11 mouse cellular contexts compared by ENCODE assay signal in the genomic region with DNA sequence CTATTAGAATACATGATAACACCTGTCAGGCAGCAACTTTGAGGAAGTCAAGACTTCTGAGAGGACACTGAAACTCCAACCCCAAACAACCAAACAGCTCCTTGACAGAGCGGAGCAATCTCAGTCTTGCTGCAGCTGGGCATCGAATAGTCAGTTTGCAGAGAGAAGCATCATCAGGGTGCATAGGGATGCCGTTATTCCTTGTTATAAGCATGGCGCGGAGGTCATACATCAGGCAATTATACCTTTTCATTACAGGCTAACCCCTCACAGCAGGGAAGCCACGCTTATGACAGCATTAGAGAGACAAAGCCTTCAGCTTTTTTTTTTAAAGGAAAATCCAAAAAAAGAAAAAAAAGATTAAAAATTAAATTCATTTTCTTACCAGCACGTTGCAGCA.
DNase-seq lines count a peak whose midpoint lies in the region; ATAC-seq and TF ChIP-seq lines count a peak whose summit lies in the region.
"Had no signal": no experiment of that assay in that cellular context is flagged by ENCODE, and none has a peak within 500 bp of the region (broad histone marks: within the 10 kb centered on the region; RNA-seq: fewer than 3 reads in every experiment).

No protein-coding gene starts in this region.

- peak overlapping the region; percentile 15; the same call in 1 of the 2 replicates for H3K4me3 ChIP-seq in heart, postnatal 0 days (ENCODE audit: low read depth, low read length)
- peak overlapping the region; percentile 10; the same call in 1 of the 2 replicates for H3K4me3 ChIP-seq in embryonic facial prominence, embryonic 15.5 days (replicated peaks)
- no peak overlapping the region for H3K4me3 ChIP-seq in limb, embryonic 15.5 days

- intact Hi-C loops in heart, postnatal 25 days (cut with DNase I): no loop called here

- no peaks in the 10 kb centered on the region for H3K4me1 ChIP-seq in heart, postnatal 0 days (ENCODE audit: control insufficient read depth, insufficient read depth)
- no peaks in the 10 kb centered on the region for H3K4me1 ChIP-seq in embryonic facial prominence, embryonic 15.5 days
- H3K4me1 ChIP-seq in limb, embryonic 15.5 days: no peaks in the 10 kb centered on the region

- no peaks in the 10 kb centered on the region for H3K9me3 ChIP-seq in heart, postnatal 0 days (replicated peaks; ENCODE audit: control insufficient read depth, low read length)
- H3K9me3 ChIP-seq in embryonic facial prominence, embryonic 15.5 days (replicated peaks): no peaks in the 10 kb centered on the region
- no peaks in the 10 kb centered on the region for H3K9me3 ChIP-seq in limb, embryonic 15.5 days
- H3K9me3 ChIP-seq: G1E had no signal

- no peak for TF ChIP-seq CTCF in heart, postnatal 0 days (IDR thresholded peaks at IDR 0.05; ENCODE audit: low read depth)
- TF ChIP-seq CTCF in brain, embryonic 14.5 days (IDR thresholded peaks at IDR 0.05; ENCODE audit: borderline replicate concordance, extremely low read depth, insufficient read depth, insufficient read length): no peak

- DNase-seq in heart, postnatal 0 days (ENCODE audit: low spot score): no peak
- DNase-seq in heart, postnatal 25 days (ENCODE audit: low spot score): no peak
- peak; percentile 74 for DNase-seq in brain, embryonic 14.5 days (ENCODE audit: low read depth)
- DNase-seq in gastrocnemius, postnatal 25 days: no peak
- no peak for DNase-seq in right cerebral cortex, adult 2 months (ENCODE audit: low spot score in 2 of 2)
- DNase-seq: thymus, postnatal 25 days had no signal

- H3K36me3 ChIP-seq in heart, postnatal 0 days (replicated peaks; ENCODE audit: control insufficient read depth, insufficient read depth, low read length): no peaks in the 10 kb centered on the region
- no peaks in the 10 kb centered on the region for H3K36me3 ChIP-seq in embryonic facial prominence, embryonic 15.5 days
- no peaks in the 10 kb centered on the region for H3K36me3 ChIP-seq in limb, embryonic 15.5 days
- H3K36me3 ChIP-seq: G1E had no signal

- no peak overlapping the region for H3K9ac ChIP-seq in heart, postnatal 0 days (replicated peaks; ENCODE audit: low read depth, low read length)
- H3K9ac ChIP-seq in embryonic facial prominence, embryonic 15.5 days: no peak overlapping the region
- H3K9ac ChIP-seq in limb, embryonic 15.5 days: no peak overlapping the region

- no peaks in the 10 kb centered on the region for H3K27me3 ChIP-seq in heart, postnatal 0 days (ENCODE audit: control insufficient read depth, insufficient read depth, low read length)
- H3K27me3 ChIP-seq in embryonic facial prominence, embryonic 15.5 days: no peaks in the 10 kb centered on the region
- H3K27me3 ChIP-seq in limb, embryonic 15.5 days: no peaks in the 10 kb centered on the region

- ATAC-seq in heart, postnatal 0 days (ENCODE audit: insufficient read depth, low read depth): no peak
- no peak for ATAC-seq in embryonic facial prominence, embryonic 15.5 days (ENCODE audit: insufficient number of reproducible peaks, low FRiP score, low TSS enrichment, low read depth)
- no peak for ATAC-seq in limb, embryonic 15.5 days (ENCODE audit: insufficient number of reproducible peaks, low FRiP score, low TSS enrichment, low read depth)
- no peak for ATAC-seq in CD4-positive, CD25-positive, alpha-beta regulatory T cell, adult 4 months
- ATAC-seq: lung, postnatal 0 days had no signal

- 67% methylated on average over 7 of the region's 7 CpGs for WGBS in heart, postnatal 0 days
- 51% methylated on average over 7 of the region's 7 CpGs for WGBS in embryonic facial prominence, embryonic 15.5 days
- 49% methylated on average over 7 of the region's 7 CpGs for WGBS in limb, embryonic 15.5 days

- peak overlapping the region; percentile 30; the same call in 1 of the 2 replicates for H3K4me2 ChIP-seq in heart, postnatal 0 days (ENCODE audit: low read depth, low read length)
- peak overlapping the region; percentile 39 for H3K4me2 ChIP-seq in embryonic facial prominence, embryonic 15.5 days (replicated peaks)
- peak overlapping the region; percentile 27; the same call in 1 of the 2 replicates for H3K4me2 ChIP-seq in limb, embryonic 15.5 days

- H3K27ac ChIP-seq in heart, postnatal 0 days (ENCODE audit: low read depth): no peak overlapping the region
- no peak overlapping the region for H3K27ac ChIP-seq in embryonic facial prominence, embryonic 15.5 days (replicated peaks)
- no peak overlapping the region for H3K27ac ChIP-seq in limb, embryonic 15.5 days

- no peak for TF ChIP-seq EP300 in heart, postnatal 0 days (IDR thresholded peaks at IDR 0.05; ENCODE audit: low read depth)

- TF ChIP-seq POLR2A in brain, embryonic 14.5 days (IDR thresholded peaks at IDR 0.05; ENCODE audit: borderline replicate concordance, extremely low read depth, insufficient read depth, insufficient read length, poor library complexity, severe bottlenecking): no peak
